Mouse (Mus musculus): ENCODE data around the gene Smim23. TPM values are rescaled to one million over a fixed set of nuclear protein-coding genes. Genes with fewer than 3 reads are reported as not detected.

The Smim23 gene
- total RNA-seq, 1 experiment from 2014 or later: not detected

DNA sequence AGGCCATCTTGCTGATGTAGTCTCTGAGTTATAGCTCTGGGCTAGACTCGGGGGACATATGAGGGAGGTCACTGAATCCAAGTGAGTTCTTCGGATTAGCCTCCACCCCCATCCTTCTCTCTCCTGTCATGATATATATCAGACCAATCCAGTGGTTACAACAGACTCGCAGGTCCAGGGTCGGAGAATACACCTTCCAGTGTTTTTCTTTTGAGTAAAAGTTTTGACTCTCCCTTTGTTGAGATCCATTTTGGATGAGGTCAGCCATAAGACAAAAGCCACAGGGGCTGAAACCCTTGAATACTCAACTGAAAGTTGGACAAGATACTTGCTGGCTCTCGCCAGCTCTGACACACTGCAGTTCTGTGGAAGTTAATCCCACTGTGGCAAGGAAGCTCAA is 38.2 kb downstream of the Smim23 start:
- ATAC-seq (replicated peaks in 1 of 2; ENCODE audit: insufficient read depth in 1 of 2, low FRiP score in 2 of 2, low TSS enrichment in 1 of 2, low read depth in 1 of 2, poor library complexity in 2 of 2, severe bottlenecking in 2 of 2): no peak

DNA sequence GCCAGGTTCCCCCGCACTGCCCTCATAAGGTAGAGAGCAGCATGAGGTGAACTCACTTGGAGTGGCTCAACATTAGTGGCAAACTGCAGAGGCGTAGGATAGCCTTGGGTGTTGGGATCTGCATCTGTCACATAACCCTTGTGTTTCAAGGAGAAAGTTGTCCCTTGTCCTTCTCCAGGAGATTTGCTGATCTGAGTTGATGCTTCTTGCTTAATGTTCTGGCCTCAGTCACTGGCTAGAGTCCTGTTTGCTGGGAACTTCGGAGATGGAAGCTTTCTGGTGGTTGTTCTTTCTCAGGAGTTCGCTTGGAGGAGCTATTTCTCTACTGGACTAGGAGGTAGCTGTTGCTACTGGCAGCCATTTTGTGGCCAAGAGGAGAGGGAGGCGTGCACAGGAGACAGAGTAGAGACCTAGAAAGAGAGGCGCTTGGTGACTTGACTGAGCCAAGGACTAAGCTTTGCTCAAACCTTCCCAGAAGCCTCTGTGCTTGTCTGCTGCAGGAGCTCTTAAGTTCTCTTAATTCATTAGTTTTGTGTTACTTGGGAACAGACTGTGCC is 38.7 kb downstream of the Smim23 start:
- no peak for ATAC-seq (replicated peaks in 1 of 2; ENCODE audit: insufficient read depth in 1 of 2, low FRiP score in 2 of 2, low TSS enrichment in 1 of 2, low read depth in 1 of 2, poor library complexity in 2 of 2, severe bottlenecking in 2 of 2)

DNA sequence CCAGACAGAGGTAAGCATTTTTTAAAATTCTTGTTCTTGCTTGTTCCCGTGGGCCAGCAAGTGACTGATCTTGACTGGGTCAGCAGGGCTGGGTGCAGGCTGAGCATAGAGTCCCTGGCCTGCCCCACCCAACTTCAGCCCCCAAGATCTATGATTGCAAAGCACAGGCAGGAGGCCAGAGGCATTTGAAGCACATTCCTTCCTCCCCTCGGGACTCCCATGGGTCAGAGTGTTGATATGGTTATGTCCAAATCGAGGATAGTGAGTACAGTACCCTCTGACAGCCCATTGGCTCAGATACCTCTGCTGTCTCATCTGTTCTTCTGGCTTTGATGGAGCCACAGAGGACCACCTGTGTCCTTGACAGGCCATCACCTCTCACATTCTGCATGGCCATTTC is 41.7 kb downstream of the Smim23 start:
- no peak for ATAC-seq (replicated peaks in 1 of 2; ENCODE audit: insufficient read depth in 1 of 2, low FRiP score in 2 of 2, low TSS enrichment in 1 of 2, low read depth in 1 of 2, poor library complexity in 2 of 2, severe bottlenecking in 2 of 2)

DNA sequence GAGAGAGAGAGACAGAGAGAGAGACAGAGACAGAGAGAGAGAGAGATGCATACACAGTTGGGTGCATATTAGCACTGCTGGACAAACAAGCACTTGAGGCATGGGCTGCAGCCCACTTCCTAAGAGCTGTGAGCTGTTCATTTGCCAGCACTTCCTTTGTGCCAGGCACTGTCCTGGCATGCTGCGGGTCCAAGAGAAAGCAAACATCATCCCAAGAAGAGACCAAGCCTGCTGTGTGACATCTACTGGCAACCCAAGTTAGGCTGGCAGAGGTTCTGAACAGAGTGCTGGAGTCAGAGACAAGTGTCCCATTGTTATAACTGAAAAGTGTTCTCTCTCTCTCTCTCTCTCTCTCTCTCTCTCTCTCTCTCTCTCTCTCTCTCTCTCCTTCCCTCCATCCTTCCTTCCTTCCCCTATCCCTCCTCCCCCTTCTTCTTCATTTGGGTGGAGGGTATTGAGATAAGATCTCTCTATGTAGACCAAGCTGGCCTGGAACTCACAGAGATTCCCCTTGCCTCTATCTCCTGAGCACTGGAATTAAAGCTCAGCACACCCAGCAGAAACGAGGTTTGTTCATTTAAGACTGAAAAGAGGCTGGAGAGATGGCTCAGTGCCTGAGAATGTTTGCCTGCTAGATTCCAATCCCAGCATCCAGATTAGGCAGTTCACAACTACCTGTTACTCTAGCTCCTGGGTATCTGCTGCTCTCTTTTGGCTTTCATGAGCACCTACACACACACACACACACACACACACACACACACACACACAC is 42.6 kb downstream of the Smim23 start:
- no peak for ATAC-seq (replicated peaks in 1 of 2; ENCODE audit: insufficient read depth in 1 of 2, low FRiP score in 2 of 2, low TSS enrichment in 1 of 2, low read depth in 1 of 2, poor library complexity in 2 of 2, severe bottlenecking in 2 of 2)

DNA sequence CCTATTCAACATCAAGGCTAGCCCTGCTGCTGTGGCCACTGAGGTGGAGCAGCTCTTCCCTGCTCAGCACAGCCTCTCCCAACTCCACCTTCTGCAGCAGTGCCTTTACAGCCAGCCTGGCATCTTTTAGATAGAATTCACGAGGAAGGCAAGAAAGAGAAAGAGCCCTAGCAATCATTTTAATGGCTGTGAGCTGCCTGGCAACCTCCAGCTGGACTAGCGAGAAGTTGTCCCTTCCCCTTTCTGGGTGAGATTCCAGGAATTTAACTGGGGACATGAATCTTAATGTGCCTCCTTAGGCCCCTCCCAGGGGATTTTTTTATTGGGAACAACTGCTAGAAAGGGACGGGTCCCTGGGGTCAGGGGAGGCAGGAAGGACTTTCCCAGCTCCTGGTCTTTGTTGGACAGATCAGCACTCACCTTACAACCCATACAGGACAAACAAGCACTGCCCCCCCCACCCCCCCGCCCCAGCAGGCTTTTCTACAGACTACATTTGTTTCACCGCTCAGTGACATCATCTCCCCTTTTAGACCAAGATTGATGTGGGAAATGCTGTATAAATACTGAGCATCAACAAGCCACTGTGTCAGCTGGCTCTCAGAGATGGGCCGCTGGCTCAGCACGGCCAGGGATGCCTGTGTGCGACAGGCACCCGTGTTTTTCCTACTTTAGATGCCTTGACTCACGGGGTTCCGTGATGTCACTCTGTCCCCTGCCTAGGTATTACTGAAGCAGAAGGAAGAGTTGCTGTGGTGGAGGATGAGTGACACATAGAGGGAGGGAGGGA is 43.5 kb downstream of the Smim23 start:
- no peak for ATAC-seq (replicated peaks in 1 of 2; ENCODE audit: insufficient read depth in 1 of 2, low FRiP score in 2 of 2, low TSS enrichment in 1 of 2, low read depth in 1 of 2, poor library complexity in 2 of 2, severe bottlenecking in 2 of 2)

DNA sequence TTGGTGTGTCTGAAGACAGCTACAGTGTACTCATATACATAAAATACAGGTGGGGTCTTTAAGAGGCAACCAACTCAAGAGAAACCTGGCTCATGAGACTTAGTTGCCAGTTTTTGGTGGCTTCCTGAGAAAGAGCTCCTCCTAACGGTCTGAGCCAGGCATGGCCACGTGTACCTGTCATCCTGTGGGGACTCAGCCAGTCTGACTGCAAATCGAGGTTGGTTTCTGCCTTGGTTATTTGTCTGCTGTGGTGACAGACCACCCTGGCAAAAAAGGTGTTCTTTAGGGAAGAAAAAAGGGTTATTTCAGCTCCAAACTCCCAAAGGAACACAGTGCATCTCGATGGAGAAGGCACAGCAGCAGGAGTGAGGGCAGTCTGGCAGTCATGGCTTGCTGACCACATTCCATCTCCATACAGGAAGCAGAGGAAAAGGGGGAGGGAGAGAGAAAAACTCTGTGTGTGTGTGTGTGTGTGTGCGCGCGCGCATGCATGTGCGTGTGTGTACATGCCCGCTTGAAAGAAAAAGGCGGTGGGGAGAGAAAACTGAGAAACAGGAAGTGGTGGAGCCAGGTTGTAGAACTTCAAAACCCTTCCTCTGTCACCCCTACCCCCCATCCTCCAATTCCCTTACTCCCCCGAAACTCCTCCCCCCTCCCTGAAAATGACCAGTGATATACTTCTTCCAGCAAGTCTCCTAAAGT is 55.6 kb downstream of the Smim23 start:
- ATAC-seq (replicated peaks in 1 of 2; ENCODE audit: insufficient read depth in 1 of 2, low FRiP score in 2 of 2, low TSS enrichment in 1 of 2, low read depth in 1 of 2, poor library complexity in 2 of 2, severe bottlenecking in 2 of 2): no peak

Other genes starting within 250 kb of the Smim23 start
- gene Fbxw11, start 181.9 kb downstream of the Smim23 start, total RNA-seq (2017): 55.9 and 57.7 TPM in 2 replicates